Mouse (Mus musculus): Measurements from ENCODE around the gene Opa1.
A peak's percentile ranks its signal among the peaks of the same experiment; 100 is the strongest.

Opa1 gene

DNA sequence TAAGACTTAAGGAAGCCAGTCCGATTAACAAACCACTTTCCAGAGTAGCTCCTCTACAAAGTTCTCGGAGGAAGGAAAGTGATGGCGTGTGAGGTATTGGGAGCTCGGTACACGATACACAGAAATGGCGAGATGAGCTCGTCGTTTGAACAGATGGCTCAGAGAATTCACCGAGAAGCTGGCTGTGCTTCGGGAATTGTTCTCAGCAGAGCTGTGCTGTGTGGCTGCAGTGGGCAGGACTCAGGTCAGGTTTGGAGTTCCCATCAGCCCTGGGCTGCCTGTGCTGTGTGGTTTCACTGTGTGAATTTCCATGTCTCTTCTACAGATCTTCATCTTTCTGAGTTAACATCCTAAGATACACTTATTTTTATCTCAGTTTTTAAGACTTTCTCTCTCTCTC, 77.8 kb downstream of the Opa1 start:
- no peak for DNase-seq

DNA sequence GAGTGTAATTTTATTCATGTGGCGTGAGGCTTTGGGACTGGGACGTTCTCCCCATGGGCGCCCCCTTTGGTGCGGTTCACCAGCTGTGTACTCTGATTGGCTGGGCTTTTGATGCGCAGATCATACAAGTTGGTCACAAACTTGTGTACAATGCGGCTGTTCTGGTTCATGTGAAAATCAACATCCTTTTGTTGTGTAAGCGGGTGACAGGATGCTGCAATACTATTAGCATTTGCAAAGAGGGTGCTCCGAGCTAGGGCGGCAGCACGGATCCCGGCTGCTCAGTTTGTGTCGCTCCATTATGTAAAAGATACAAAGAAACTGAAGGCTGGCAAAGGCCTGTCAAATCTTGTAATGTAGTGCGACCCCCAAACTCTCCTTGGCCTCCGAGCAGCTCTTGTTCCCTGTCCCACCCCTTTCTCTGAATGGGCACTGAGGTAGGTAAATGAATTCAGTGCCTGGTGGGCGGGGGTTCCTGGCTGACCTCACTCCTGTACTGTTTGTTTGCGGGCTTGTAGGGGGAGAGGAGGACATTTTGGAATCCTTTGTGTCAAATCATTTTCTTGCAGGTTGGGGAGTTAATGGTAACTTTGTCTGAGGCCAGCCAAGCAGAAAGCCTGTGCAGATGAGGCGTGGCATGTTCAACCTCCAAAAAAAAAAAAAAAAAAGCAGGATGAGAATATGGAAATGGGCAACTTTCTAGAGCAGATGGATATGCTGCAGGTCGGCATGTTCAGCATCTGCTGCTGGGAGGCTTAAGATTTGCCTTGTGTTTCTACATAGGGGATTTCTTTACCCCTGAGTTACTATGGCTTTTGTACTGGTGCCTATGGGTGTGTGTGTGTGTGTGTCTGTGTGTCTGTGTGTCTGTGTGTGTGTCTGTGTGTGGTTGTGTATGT, 78.8 kb downstream of the Opa1 start:
- DNase-seq, result peak; percentile 36 to 59

DNA sequence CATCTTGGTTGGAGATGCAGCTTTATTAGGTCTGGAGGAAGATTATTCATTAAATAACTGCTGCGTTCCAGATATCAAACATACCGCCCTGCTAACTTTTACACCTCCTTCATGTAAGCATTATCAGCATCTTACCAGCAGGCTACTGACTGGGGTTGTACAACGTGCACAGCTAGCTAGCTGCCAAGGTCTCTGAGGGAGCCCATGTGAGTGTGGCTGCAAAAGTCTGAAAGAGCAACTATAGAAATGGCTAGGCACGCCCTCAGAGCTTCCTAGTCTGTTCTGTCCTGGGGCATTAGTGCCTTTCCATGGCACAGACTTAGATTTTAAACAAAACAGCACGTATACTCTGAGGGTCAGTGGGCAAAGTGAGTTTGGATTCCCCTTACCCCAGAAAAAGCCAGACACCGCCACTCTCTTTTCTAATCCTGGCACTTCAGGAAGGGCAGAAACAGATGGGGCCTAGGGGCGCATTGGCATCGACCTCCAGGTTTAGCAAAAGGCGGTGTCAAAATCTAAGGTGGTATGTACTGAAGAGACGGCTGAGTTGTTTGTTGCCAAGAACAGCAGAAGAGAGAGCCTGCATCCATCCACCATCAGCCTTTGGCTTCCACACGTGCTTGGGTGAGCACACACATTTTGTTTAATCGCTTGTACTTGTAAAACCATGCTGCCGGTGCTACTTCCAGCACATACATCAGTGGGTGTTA, 80.1 kb downstream of the Opa1 start:
- no peak for DNase-seq

DNA sequence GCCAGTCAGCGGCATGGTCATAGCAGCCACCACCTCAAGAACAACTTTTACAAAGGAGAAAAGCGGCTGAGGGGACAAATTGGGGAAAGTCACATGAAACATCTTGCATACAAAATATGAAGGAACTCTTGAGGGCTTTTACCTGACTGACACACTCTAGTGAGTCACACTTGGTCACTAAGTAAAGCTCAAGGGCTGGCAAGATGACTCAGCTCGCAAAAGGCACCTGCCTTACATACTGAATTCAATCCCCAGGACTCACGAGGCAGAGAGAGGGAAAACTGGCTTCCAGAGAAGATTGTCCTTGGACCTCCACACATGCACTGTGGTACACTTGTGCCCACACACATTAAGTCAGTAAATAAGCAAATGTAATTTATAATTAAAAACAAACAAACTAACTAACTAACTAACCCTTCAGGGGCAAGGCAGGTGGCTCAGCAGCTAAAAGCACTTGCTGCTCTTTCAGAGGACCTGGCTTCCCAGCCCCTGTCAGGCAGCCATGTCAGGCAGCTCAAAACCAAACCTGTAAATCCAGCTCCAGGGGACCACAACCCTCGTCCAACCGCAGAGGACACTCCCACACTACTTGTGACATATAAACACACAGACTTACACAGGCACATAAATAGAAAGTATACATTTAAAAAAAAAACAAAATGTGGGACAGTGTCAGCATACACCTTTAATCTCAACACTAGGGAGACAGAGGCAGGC, 84.1 kb downstream of the Opa1 start:
- DNase-seq, result no peak

DNA sequence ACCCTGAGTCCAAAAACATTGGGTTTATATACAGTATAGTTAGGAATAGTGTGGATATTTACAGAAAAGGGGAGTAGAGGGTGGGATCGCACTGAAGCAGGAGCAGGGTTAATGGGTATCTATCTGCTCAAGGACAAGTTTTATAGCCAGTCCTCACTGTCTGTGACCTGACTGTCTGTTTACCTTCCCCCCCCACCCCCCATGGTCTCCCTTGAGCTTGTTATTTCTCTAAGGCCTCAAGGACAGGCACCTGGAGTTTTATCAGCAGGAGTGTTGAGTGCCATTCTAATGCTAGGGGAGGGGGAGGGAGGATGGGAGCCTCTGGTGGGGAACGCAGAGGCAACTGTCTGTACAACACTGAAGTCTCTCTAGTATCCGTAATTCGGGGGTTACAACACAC, 85.3 kb downstream of the Opa1 start:
- no peak for DNase-seq

DNA sequence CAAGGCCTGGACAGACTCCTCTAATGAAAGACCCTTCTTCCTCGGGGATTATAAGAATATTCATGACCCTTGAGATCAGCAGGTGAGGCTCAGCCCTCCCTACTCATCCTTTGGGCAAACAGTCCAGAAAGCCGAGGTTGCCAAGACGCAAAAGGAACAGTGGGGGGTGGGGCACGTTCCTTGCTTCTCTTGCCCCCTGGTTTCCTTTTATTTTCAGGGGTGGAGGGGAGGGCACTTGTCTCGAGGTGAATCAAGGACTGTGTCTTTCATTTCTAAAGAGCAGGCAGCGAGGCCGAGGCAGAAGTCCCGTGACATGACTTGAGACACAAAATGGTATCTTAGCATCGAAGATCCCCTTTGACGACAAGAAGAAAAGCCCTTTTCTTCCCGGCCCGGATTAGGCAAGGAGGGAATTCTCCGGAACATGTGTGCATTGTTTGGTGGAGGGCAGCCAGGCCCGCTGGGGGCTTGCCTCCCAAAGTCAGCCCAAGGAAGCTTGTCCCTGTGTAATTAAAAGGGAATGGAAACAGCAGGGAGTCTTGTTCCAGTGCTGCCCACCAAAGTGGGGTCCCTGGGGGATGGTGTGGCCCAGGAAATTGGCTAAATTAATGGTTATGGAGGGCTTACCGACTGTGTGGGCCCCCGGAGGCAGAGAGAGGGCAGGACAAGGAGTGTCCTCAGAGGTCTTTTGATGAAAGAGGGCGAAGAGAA, 88.0 kb downstream of the Opa1 start:
- DNase-seq, result no peak

DNA sequence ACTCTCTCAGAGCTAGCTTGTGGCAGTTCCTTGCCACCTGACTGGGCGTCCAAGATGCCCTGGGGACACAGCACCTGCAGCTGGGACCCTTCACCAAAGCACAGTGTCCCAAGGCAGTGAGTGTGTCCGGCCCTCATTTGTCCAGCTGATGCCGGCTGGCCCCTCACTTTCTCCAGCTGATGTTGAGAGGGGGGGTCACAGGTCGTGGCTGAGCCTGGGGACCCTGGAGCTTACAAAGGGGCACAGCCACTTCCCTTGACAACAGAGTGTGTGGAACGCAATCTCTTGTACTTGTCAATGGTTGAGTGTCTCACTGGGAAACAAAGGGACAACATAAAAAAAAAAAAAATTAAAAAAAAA, 88.5 kb downstream of the Opa1 start:
- DNase-seq, result no peak

DNA sequence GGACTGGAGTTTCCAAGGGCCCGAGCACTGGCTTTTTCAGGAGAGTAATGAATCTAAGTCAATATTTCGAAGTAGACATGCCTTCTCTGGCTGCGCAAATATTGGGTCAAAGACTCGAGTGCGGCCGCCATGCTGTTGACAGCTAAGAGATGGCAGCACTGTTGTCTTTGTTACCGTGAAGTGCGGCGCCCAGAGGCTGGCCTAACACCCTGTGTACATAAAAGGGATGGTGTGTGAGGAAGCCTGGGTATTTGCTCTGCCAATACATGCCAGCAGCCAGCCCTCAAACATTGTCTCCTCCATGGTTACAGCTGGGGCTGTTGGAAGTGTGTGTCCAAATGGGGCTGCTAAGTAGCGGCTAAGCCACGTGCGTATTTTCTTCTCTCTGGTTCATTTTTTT, 89.3 kb downstream of the Opa1 start:
- DNase-seq, result no peak

DNA sequence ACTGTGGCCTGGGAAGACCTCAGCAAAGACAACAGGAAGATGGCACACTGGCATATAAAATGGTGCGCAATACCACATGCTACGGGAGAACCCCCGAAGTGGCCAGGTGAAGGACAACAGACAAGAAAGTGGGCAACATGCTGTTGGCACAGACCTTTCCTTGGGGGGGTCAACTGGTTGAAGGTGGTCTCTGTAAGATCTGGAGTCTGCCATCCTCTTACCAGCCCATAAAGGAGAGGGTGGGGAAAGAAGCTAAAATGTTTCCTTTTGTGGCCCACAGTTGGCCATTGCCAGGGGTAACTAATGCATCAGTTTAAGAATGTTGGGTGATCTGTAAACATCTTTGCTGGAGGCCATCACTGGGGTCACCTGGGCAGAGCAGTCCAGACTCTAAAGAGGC, 91.7 kb downstream of the Opa1 start:
- DNase-seq, result no peak

DNA sequence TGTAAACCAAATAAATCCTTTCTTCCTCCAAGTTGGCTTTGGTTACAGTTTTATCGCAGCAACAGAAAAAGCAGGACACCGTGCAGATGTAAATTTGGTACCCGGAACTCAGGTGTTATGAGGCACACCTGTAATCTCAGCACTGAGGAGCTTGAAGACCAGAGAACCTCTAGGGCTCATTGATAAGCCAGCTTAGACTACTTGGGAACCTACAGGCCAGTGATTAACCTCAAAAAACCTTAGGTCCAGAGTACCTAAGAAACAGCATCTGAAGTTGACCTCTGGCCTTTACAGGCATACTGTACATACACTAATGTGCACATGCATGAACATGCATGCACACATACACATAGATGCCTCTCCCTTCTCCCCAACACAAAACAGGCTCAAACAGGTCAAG, 94.1 kb downstream of the Opa1 start:
- DNase-seq, result no peak

DNA sequence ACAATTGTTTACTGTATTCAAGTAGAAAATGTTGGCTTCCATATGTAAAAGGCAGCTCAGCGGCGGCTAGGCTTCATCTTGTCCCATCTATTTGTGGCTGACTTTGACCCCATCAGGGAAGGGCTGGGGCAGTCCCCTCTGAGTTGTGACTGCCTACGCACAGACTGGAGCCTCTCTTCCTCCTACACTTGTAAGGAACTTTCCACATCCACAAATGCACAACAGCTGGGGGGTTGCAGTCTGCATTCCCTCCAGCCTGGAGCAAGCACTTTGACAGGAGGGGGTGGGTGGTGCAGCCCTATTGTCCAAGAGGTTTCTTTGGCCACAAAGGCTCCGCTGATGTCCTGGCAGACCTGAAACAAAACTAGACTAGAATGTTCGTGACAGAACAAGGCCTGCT, 100.5 kb downstream of the Opa1 start:
- peak; percentile 33 to 57 for DNase-seq

DNA sequence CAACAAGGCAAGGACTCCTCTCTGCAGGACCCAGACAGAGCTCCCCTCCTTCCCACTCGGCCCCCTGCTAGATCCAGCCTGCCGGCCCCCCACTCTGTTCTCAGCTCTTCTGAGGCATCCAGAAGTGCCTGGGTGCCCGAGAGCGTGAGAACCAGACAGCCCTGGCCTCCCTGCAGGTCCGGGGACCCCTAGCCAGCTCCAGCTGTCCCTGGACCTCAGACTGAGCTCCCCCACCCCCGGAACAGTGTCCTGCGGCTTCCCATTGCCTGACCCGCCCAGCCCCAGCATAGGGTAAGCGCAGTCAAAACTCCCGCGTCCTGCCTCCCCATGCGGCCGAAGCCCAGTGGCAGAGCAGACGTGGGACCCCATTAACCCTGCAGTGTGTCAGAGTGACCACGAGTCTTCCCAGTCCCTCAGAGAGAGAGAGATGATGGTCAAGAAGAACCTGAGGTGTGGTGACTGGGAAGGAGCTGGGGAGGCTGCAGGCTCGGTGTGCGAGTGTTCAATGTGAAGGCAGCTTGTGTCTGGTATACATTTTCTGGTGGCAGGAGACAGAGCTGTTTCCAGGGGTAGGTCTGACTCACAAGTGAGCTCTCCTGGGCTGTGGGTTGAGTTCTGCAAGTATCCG, 101.5 kb downstream of the Opa1 start:
- DNase-seq, result no peak

DNA sequence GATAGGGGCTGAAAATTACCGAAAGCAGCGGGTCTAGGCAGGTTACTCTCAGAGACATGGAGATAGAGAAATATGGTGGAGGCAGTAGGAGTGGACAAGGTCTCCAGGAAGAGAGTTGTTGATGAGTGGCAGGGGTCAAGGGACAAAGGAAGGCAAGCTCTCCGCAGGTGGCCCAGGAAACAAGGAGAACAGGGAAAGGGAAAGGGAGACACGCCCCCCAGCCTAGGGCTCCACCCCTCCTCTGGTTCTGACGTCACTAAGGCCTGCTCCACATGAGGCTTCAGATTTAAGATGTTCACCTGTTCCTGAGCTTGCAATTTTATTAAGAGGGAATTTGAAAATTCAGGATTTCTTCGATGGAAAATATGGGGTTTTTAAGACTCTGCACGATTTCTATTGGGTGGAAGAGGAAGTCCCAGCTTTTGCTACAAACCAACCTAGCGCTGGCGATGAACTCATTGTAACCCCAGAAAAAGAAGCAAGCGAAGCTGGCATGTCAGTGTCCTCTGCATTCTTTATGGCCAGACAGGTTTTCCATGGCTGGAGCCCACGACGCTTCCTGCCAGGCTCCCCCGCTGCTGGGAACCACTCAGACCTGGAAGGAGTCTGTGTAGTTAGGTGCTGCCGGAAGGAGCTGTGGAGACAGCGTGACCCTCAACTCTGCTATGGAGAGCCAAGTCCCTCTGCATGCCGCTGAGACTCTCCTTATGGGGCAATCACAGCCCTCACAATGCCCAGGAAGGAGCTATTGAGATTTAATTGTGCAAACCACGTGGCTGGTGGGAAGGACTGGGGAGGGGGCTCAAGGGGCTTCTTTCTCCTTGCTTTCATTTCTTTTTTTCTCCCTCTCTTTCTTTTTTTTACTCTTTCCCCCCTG, 103.7 kb downstream of the Opa1 start:
- DNase-seq, result peak in 1 of 2 experiments; percentile 43

DNA sequence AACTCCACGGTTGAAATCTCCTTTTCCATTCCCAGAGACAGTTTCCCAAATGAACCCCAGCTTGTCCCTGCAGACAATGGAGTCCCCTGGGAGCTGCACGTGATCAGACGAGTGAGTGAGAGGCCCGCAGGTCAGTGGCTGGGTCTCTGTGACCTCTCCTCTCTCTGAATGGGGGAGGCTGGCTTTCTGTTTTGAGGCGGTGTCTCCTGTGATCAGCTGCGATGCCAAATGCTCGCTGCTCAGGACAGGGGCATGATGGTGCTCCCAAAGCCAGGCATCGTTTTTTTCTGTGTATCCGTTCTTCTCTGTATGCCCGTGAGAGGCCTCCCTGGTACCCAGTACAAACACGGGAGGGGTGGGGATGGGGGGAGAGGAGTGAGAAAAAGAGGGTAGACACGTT, 104.4 kb downstream of the Opa1 start:
- peak; percentile 53 to 64 for DNase-seq

DNA sequence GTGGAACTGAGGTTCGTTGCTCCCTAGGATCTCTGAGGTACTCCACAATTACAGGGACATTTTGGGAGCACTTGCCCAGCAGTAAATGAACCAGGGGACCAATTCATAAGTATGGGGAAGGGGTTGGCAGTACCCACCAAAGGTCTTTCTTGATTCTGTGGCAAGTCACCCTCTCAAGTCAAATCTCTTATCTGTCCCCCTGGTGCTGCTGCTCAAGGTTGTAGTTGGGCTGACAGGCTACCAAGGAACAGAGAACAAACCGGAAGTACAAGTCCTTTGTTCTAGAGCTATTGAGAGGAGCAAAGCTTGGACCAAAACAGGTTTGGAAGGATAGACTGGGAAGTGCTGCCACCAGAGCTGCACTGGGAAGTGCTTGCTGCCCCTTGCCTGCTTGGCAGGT, 105.0 kb downstream of the Opa1 start:
- DNase-seq, result no peak

DNA sequence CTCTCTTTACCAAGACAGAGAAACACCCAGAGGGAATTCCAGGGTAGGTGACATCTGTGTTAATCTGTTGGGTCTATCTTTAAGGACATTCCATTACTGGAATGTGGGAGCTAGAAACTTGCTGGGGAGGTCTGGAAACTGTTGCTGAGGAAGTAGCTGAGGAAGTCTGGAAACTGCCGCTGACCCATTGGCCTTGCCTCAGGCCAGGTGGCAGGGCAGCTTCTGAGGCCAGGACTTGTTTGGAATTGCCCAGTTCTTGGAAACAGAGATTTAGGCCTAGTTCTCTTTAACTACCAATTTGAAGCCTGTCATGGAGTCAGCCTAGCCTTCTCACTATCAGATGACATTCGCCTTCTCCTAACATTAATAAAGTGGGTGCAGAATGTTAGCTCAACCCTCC, 105.5 kb downstream of the Opa1 start:
- DNase-seq, result no peak

DNA sequence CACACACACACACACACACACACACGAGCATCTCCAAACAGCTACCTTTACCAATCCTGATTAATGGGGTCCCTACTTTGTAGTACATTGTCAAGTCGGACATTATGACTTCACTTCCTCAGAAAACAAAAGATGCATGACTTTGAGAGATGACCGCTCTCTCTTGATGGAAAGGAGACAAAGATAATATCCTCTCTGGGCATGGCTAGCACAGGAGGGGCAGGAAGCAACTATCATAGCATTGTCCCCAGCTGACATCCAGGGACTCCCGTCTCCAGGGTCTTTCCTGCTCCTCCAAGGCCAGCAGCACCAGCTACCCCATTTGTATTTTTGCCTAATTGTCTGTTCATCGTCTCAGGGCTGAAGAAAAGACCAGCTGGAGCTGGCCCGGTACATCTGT, 107.0 kb downstream of the Opa1 start:
- DNase-seq, result no peak

DNA sequence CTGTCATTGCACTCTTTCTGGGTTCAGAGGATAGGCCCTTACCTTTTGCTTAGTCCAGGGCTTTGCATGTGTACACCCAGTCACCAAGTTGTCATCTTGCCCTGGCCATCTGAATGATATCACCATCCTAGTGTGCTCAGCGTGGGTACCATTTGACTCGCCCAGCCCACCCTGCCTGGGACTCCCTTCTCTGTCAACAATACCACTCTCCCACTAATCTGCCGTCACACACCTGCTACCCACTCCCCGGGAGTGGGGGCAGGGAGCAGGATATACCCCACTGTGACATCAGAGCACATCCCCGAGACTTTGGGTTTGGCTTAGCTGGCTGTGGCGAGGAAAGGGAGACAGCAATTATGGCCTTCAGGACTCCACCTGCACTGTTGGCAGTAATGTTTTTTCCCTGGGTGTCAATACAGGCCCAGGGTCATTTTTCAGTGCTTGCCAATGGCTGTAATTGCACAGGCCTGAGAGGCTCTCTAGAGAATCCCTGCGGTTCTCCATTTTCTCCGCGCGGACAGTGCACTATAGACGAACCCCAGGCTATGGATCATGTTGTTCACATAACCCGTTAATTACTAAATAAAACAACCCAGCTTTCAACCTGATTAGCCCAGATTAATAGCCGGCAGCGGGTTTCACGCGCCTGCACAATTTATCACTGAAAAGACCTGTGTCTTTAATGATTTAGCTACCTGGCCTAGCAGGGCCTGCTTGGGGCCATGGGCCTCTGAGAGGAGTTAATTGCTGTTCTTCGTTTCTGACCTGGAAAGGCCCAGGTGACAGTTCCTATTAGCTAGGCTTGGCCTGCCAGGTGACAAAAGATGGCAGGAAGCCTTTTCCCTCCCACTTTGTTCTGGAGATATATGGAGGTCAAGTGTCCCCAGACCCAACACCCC, 109.1 kb downstream of the Opa1 start:
- DNase-seq, result no peak

DNA sequence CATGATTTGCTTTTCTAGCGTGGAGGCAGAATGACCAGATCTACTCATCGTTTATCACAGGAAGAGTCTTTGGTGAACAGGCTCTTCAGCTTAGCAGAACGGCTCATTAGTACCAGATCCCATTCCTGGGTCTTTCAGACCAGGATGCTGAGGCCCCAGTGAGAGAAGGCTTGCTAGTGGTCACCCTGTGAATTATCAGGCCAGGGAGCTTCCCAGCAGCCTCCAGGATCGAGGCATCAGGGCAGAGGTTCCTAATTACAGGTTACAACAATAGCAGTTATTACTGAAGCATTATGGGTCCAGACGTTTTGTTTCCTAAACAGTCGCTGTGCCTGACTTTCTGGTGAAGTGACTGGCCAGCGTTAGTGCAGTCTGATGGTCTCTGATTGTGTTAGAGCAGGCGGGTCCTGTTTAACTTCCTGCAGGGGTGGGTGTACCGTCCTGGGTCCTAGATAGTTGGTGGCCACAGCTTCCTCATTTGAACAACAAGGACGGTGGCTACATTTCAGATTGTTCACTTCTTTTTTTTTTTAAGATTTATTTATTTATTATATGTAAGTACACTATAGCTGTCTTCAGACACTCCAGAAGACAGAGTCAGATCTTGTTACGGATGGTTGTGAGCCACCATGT, 110.2 kb downstream of the Opa1 start:
- DNase-seq, result no peak
